Mouse (Mus musculus) small intestine, adult 2 months (tissue): ENCODE measurements at regions not wholly inside any gene's neighbourhood (a gene's known extent, or its start where the extent isn't known, plus 50 kb on each side); places are given as distances from the start of the nearest gene placed in this dataset.

Experiments used
- CTCF ChIP-seq: fragments of 200-500 bp; IDR thresholded peaks from 2 replicates; pipeline ENCODE4 v1.5.1; 2012; ENCODE audit warnings: low read depth, mild to moderate bottlenecking, control low read depth, inconsistent platforms, low read length, moderate library complexity, mixed read lengths; ENCODE audit not compliant: insufficient replicate concordance, insufficient read length; ENCODE audit errors: extremely low read depth
- POLR2A ChIP-seq: fragments of 200-500 bp; IDR thresholded peaks from 2 replicates; pipeline ENCODE4 v1.6.1; 2012; ENCODE audit warnings: low read depth, mild to moderate bottlenecking, control low read depth, inconsistent platforms, low read length, moderate library complexity

DNA sequence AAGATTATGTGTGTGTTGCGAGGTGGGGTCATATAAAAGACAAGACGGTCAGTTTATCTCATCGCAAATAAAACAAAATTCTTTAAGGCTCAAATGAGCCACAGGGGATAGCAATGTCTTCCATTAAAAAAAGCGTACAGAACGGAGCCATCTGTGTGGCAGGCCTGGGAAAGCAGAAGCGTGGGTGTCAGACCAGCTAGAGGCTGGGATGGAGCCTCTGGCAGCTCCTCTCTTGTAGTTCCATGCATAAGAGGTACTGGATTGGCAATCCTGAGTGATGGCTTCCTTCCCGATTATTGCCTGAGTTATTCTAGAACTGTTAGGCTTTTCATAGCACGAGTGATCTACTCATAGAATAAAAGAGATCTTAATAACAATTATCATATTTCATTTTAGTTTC, 318.2 kb upstream of the Sash1 start:
- no peak for TF ChIP-seq POLR2A
- no peak for TF ChIP-seq CTCF
